Mouse (Mus musculus): ENCODE results near the gene Rundc3a. TPM values are rescaled to one million over a fixed set of nuclear protein-coding genes. Genes with fewer than 3 reads are reported as not detected.

The Rundc3a gene
- total RNA-seq, 2 experiments from 2014 or later = 0.29 TPM; not detected in 1

- DNase-seq = peak; percentile 87 to 89
- intact Hi-C loops (cut with DNase I) = loop anchor here (2.0 kb wide), 2 partner anchors 20 to 122 kb away; no protein-coding TSS in a partner anchor
These were observed 37.2 kb downstream of the Rundc3a start, which contains the start of gene Grn for GRCm38 (mm10) chr11:102430121-102431017. Grn (plus strand) TSS chr11:102430315.

DNA sequence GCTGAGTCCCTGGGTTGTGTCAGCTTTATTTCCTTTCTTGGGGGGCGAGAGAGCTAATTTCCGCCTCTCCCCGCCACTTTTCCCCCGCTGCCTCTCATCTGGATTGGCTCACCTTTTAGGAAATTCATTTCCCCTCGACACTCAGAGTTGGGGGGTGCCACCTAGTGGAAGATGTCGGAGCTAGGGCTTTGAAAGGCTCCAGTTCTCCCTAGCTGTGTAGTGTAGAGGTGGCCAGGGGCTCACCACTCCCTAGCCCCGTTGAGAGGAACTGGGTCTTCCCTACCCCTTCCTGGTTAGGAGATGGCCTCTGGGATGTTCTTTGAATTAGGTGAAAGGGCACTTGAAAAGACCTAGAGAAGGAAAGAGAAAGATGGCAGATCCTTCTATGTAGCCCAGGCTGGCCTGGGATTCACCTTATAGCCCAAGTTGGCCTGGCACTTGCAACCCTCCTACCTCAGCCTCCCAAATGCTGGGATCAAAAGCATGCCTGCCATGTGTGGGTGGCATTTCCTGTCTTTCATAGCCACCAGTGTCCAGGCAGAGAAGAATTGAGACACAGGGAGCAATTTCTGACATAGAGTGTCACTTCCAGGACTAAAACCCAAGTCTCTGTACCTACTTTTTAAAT lies 37.9 kb downstream of the Rundc3a start:
- peak; percentile 79 to 86 for DNase-seq
- intact Hi-C loops (cut with DNase I) = loop anchor here (2.0 kb wide), 2 partner anchors 20 to 122 kb away; no protein-coding TSS in a partner anchor

DNA sequence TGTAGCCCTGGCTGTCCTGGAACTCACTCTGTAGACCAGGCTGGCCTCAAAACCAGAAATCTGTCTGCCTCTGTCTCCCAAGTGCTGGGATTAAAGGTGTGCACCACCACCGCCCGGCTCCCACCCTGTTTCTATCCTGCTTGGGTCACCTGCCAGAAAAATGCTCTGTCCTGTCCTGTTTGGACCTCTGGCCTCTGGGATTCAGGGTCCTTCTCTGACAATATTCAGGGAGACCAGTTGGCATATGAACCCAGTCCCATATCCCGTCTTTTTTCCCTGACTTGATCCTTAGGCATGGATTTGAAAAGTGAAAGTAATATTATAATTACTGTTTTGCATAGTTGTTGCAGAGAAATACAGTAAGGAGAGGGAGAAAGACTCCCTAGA lies 38.5 kb downstream of the Rundc3a start:
- no peak for DNase-seq

DNA sequence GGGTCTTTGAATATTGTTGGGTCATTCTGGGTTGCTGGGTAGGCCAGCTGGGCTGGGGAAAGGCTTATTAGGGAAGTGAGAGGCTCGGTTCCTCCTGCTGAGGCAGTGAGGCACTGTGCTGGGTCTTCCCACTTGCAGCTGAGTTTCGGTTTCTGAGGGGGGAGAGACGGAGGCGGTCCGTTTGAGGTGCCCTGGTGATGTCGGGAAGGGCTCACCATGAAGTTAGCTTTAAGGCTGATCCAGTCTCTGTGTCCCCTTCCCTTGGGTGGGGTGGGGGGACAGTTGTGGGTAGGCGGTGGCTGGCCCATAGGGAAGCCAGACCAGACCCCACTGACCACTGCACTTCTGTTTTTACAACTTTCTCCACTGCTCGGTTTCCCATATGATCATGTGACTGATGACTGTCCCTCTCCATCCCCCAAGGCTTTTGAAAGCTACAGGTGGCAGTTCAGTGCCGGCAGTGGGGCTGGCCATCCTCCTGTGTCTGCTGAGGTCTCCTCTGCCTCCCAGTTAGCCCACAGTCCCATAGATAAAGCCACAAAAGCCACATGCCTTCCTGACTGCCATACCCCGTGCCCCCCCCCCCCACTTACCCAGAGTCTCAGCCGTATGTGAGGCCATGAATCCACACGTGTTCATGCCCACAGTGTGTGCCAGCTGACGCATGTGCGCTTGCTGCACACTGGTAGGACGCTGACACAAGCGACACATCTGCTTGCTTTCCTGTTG lies 39.1 kb downstream of the Rundc3a start:
- intact Hi-C loops (cut with DNase I) = no loop called here
- DNase-seq = peak in 1 of 2 experiments; percentile 38

More for the DNA sequence above, 38.5 kb downstream of the Rundc3a start:
- intact Hi-C loops (cut with DNase I) = loop anchor here (2.0 kb wide), 2 partner anchors 21 to 123 kb away; no protein-coding TSS in a partner anchor

GRCm38 (mm10) chr11:102432896-102433295 lies 39.7 kb downstream of the Rundc3a start:
- intact Hi-C loops (cut with DNase I) = no loop called here
- peak; percentile 70 to 82 for DNase-seq

- no peak for DNase-seq
- intact Hi-C loops (cut with DNase I) = no loop called here
These were observed 40.7 kb downstream of the Rundc3a start for GRCm38 (mm10) chr11:102433866-102434265.

DNA sequence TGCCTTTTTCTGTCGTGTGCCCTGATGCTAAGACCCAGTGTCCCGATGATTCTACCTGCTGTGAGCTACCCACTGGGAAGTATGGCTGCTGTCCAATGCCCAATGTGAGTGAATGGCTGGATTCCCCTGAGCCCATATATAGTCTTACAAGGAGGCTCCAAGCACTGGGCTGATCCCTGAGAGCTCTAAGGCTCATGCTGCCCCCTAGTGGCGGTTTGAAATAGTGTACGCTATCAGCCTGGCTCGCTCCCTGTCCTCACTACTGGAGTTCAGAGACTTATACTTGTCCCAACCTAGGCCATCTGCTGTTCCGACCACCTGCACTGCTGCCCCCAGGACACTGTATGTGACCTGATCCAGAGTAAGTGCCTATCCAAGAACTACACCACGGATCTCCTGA lies 41.2 kb downstream of the Rundc3a start:
- intact Hi-C loops (cut with DNase I) = no loop called here
- peak; percentile 85 to 94 for DNase-seq

GRCm38 (mm10) chr11:102434816-102435705 lies 41.9 kb downstream of the Rundc3a start:
- intact Hi-C loops (cut with DNase I) = no loop called here

DNA sequence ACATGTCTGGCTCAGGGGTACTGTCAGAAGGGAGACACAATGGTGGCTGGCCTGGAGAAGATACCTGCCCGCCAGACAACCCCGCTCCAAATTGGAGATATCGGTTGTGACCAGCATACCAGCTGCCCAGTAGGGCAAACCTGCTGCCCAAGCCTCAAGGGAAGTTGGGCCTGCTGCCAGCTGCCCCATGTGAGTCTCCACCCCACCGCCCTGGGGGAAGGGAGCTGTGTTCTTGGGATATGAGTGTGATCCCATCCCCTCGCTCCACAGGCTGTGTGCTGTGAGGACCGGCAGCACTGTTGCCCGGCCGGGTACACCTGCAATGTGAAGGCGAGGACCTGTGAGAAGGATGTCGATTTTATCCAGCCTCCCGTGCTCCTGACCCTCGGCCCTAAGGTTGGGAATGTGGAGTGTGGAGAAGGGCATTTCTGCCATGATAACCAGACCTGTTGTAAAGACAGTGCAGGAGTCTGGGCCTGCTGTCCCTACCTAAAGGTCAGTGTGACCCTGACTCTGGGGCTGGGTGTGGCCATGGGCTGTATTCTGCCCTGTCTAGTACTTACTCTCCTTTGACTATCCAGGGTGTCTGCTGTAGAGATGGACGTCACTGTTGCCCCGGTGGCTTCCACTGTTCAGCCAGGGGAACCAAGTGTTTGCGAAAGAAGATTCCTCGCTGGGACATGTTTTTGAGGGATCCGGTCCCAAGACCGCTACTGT lies 42.7 kb downstream of the Rundc3a start:
- DNase-seq = peak in 1 of 2 experiments; percentile 65
- intact Hi-C loops (cut with DNase I) = no loop called here

More at GRCm38 (mm10) chr11:102434816-102435705, 41.9 kb downstream of the Rundc3a start:
- DNase-seq = no peak

DNA sequence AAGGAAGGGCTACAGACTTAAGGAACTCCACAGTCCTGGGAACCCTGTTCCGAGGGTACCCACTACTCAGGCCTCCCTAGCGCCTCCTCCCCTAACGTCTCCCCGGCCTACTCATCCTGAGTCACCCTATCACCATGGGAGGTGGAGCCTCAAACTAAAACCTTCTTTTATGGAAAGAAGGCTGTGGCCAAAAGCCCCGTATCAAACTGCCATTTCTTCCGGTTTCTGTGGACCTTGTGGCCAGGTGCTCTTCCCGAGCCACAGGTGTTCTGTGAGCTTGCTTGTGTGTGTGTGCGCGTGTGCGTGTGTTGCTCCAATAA lies 43.2 kb downstream of the Rundc3a start:
- intact Hi-C loops (cut with DNase I) = no loop called here
- DNase-seq = no peak

GRCm38 (mm10) chr11:102437120-102438061 lies 44.2 kb downstream of the Rundc3a start:
- intact Hi-C loops (cut with DNase I) = no loop called here
- peak; percentile 65 to 75 for DNase-seq

- intact Hi-C loops (cut with DNase I) = no loop called here
- peak; percentile 83 to 90 for DNase-seq
These were observed 45.2 kb downstream of the Rundc3a start for GRCm38 (mm10) chr11:102438212-102439092.

GRCm38 (mm10) chr11:102439093-102440082 lies 46.2 kb downstream of the Rundc3a start:
- no peak for DNase-seq
- intact Hi-C loops (cut with DNase I) = no loop called here

DNA sequence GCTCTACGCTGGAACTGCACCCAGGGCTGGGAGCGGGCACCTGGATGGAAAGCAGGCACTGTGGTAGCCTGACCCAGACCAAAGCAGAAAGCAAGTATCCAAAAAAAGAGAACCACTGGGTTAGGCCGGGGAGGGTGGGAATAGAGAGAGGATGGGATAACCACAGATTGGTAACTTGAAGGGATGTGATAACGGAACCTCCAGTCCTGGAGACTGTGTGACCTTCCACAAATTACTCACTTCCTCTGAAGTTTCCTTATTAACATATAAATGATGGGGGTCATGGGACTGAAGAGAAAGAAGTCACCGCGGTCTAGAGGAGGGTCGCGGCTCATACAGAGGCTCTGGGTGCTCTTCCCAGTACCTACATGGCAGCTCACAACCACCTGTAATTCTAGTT lies 47.1 kb downstream of the Rundc3a start:
- no peak for DNase-seq
- intact Hi-C loops (cut with DNase I) = no loop called here

- DNase-seq = no peak
- intact Hi-C loops (cut with DNase I) = no loop called here
These were observed 48.2 kb downstream of the Rundc3a start for GRCm38 (mm10) chr11:102441434-102441833.

DNA sequence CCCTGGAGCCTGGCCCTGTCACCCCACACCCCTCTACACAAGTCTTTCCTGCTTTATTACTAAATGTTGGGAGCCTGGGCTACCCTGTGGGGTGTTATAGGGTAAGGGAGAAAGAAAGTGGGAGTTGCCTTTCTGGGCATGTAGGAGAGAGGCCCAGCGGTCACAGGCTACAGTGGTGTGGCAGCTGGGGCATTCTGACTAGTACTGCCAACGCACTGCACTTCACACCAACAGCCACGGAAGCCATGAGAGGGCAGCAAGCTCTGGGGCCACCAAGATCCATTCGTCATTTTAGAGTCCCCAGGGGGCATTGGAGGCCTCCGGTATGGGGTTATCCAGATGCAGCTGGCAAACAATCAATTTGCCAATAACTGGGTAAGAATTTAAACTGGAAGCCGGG lies 48.9 kb downstream of the Rundc3a start:
- intact Hi-C loops (cut with DNase I) = no loop called here
- DNase-seq = no peak
